Mouse (Mus musculus) thymus, adult 18-20 months (tissue): ENCODE measurements at regions not wholly inside any gene's neighbourhood (a gene's known extent, or its start where the extent isn't known, plus 50 kb on each side); places are given as distances from the start of the nearest gene placed in this dataset.

Experiments used
- DNase-seq, 2 experiments: peaks; one replicate each; pipeline ENCODE4 v3.0.0; 2022; ENCODE audit warnings: mixed read lengths in 2 of 2

DNA sequence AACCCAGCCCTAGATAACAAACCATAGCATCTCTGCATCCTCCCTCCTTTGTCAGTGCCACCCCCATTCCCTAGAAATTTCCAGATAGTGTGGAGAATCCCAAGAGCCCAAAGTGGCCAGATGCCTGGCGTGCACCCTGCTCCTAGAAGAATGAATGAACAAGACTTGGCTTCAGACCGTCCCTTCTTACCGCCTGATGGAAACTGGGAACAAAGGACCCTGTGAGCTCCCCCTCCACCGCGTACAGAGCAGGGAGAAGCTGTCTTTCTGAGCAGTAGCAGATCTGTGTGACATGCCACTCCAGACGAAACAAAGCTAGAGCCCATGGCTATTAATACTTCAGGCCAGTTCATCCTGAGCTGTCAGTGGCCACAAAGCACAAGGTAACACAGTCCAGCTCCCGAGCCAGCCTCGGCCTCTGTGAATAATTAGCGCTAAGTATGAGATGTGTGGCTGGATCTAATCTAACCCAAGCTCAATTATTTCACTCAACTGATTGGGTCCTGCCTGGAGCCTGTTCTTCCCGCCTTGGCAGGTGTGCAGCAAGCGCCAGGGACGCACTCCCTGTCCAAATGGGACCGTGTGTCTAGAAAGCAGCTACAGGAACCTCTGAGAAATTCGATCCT lies 111.6 kb downstream of the Cxcl12 start:
- no peak for DNase-seq

DNA sequence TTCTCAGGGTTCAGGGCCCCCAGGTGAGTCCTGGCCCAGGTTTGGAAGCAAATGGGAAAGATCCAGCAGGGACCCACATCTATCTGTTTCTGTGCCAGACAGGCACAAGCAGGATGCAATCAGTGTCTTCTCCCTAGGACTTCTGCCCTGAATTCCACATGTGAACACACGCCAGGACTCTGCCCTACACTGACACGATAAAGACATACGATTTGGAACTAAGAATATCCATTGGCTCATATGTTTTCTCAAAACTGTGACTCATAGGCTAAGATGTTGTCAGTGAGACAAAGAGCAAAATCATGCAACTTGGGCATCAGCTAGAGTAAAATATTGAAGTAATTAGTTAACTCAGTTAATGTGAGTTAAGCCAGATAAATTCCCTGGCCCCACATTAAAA lies 112.6 kb downstream of the Cxcl12 start:
- DNase-seq = no peak

DNA sequence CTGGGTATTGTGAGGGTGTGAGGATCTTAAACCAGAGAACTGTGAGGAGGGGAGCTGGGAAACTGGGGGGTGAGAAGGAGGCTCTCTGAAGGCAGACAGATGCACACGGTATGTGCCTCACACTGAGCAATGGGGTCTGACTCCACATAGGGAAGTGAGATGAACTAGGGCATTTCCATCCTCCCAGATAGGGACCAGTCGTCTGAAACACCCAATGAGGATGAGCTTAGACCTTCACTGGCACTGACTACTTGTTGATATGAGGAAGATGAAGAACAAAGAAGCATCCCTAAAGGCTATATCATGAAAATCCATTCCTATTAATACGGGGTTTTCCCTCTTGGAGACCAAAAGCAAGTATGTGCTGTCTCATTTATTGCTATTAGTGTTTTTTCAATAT lies 115.3 kb downstream of the Cxcl12 start:
- DNase-seq = no peak

DNA sequence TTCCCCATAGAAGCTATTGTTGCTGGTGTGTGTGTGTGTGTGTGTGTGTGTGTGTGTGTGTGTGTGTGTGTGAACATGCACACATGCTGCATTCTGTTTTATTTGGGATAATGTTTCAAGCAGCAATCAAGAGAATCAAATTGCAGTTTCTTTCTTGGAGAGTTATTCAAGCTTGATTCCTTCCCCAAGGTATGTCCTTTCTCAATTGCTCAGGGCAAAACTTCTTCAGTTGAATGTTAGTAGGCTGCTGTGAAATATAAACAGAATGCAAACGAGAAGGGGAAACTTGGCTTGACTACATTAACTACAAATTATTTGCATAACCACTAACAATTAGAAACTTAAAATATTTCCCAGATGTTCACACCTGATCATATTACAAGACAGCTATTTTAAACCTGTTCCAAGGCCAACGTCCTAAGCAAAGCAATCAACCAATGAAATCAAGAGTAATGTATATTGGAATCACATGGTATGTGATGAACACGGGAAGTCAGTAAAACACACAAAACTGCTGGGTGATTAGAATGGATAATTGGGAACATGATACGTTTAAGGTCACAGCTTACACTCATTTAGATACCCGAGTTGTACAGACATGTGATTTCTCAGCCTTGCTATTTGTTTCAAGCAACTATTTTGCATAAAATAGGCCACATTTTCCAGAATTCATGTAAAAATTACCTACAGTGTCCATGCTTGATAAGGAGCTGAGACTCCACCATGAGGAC lies 116.2 kb downstream of the Cxcl12 start:
- no peak for DNase-seq

DNA sequence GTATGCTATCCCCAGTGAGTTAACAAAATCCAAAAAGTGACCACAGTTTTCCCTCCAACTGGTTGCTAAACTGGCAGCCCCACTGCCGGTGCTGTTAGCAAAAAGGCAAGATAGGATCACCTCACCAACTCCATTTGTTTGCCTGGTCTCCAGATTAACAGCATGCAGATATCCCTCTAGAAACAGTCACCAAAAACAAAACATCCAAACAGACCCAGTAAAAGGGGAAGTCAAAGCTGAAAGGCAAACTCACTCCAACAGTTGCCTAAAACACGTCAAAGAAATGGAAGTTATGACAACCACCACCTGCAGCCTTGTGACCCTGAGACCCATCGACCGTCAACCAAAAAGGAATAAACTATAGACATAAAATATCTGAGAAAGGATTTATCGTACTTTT lies 119.1 kb downstream of the Cxcl12 start:
- no peak for DNase-seq

DNA sequence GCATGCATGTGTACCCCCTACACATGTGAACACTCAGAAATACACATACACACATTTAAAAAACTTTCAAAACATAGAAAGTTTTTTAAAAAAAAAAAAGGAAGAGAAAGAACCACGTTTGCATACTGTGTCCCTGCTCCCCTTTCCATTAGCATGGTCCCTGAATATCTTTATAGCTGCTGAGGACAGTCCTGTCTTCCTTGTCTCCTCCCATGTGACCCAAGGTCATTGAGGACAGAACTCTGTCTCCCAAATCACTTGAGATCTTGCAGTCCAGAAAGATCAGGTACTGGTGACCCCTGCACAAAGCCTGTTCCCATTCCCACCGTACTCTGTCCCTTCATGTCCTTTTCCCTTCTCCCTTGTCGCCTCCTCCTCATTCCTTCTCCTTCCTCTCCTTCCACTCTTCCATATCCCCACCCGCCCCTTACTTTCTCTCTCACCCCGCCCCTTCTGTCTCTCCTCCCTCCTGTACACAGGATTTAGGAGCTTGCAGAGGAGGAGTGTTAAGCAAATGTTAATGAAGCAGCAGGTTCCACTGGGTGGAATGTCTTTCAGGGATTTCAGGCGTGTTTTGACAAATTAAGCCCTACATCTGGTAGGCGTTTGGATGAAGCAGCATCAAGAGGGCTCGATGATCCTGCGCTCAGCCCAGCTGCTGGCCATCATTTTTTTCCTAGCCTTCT lies 125.6 kb downstream of the Cxcl12 start:
- no peak for DNase-seq

DNA sequence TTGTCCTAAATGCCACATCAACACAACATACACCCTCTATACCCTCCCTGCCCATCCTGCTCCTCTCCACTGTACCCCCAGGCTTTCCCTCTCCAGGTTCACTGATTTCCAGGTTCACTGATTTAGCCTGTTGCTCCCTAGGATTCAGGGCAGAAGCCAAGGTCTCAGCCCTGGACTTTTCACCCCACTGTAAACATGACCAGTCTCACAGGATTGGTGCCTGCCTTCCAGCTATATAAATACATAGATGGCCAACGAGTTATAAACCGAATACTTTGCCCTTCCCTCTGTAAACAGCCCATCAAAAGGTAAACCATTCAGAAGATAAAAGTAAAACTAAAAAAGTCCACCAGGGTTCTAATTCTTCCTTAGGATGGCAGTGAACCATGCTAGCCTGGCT lies 129.6 kb downstream of the Cxcl12 start:
- DNase-seq = no peak

DNA sequence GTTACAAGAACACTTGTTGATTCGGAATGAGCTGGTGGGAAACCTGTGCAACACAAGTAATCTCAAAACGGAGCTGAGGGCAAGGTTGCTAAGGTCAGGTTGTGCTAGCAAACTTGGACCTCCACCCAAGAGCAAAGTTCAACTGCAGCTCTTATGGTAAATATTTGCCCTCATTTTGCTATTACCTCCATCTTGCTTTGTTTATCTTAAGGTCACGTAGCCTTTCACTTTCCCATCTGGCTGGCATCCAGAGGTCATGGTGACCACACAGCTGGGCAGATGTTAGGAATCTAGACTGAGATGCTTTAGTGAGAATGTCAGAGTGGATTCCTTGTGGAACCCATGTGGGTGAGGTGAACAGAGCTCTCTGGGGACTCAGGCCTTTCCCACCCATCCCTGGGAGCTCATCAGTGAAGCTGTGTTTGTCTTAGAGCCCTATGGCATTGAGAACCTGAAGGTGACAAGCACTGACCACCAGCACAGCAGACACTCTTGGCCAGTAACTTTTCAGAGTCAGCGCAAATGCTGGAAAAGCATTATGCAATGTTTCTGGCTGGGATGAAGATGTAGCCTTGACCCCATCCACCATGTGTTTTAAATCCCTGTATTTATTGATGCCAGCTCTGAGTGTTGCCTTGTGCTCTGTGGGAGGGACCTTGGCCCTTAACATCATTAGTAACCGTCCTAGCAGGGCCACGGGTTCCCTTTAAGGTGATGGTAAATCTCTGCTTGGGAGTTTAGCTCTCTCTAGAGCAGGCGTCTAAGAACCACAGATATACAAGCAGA lies 131.4 kb downstream of the Cxcl12 start:
- DNase-seq = no peak

DNA sequence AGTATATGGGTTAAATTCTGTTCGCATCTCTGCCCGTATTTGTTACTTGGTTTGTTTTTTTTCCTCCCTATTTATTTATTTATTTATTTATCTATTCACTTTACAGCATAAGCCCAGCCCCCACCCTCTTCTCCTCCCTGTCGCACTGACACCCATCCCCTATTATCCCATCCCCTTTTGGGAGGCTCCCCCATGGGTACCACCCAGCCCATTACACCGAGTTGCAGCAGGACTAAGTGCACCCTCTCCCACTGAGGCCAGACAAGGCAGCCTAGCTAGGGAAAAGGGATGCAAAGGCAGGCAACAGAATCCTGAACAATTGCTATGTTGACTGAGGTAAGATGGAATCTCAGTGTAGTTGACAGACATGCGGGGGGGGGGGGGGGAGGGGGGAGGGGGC lies 135.0 kb downstream of the Cxcl12 start:
- no peak for DNase-seq

DNA sequence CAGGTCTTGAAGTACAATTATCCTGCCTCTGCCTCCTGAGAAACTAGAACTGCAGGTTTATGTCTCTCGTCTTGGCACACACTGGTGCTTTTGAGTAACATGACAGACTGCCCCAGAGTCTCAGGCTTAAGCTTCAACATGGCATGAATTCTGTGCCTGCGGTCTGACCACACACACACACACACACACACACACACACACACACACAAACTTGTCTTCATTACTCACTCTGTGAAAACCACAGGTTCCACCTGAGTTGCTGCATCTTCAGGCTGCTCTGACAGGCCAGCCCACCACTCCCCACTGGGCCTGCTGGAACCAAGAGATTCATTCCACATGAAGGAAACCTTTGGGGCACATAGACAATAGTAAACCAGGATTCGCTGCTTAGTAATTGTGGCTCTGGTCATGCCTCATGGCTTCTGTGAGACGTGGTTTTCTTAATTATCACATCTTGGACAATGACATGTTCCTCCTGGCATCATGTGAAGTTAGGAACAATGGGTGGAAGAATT lies 137.5 kb downstream of the Cxcl12 start:
- DNase-seq = no peak

DNA sequence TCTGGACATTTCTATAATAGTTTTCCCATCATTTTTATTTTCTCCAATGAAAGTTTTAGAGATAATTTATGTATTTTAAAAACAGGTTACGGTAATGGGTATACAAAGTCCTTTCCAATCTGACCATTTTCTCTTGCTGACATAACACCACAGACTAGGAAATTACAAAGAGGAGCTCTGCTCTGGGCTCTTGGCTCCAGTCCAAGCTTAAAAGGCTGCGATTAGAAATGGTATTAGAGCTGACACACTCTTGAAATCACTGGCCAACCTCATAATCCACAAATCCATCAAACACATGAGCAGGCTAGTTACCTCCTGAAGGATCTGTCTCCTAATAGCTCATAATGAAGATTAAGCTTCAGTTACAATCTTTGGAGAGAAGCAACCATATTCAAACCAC lies 140.3 kb downstream of the Cxcl12 start:
- no peak for DNase-seq

DNA sequence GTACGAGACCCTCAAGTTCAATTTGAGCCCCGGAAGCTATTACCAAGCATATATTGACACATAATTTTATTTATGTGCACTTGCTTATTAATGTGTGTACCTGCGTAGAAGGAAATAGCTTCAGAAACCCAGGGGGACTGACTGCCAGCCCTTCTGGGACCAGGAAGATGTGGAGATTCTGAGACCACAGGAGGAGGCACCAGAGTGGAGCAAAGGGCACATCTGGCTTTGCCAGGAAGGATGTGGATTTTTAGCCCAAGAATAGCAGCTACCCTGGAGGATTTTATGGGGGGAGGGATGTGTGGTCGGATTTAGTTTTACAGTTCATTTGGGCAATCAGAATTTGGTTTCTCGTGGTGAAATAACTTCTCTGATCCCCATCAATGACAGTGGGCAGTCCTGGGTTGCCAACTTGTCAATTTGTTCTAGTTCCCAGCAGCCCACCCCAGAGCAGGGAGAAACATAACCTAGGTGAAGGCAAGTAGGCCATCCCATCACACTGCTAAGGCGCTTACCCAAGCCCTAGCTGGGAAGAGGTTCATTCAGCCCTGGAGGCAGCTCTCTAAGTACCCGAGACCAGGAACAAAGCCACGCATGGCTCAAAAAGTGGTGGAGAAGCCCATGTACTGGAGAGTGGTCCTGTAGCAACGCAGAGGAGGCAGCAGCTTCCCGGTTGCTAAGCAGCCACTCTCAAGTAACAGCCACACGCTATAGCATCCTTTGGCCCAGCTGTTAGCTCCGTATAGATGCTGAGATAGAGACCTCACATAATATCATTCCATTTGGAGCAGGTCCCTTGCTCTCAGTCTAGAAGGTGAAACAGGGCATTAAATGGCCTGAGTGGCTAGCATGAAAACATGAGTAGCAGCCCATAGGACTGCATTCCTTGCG lies 144.8 kb downstream of the Cxcl12 start:
- DNase-seq = no peak

DNA sequence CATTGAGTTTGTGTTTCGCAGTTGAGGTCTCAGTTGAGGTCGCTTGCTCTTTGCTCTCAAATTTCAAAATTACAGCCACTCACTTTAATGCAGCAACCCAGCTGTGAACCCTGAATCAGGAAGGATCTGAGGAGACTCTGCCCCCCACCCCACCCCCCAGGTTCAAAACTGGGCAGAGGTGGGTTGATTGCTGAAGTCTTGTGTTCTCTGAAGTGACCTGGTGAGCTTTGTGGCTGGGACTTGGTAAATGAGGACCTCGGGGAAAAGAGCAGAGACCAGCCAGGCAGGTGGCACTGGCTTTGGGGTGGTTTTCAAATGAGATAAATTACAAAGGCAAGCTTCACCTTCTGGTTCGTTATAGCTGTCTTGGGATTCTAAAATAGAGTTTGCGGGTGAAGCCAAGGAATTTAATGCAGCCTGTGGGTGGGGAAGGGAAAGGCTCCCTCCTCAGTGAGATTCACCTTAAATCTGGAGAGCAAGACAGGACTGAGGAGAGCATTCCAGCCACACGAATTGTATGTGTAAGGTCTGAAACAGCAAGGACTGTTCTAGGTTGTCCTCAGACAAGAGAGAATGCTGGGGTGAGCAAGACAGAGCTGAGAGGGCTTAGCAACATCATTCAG lies 145.7 kb downstream of the Cxcl12 start:
- no peak for DNase-seq

DNA sequence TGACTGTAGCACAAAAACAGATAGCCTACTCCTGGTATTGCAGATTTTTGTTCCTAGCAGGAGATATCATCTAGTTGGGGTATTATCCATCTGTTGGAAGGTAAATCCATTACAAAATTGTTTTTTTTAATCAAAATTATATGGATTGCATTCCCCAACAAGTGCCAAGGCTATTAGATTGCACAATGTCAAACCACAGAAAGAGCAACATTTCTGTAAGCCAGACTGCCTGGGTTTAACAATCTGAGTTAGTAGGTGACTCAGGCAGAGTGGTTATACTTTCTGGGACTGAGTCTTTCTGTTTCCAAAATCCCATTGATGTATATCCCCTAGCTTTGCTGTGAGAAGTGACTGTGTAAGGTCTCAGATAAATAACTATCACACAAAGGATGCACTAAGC lies 155.0 kb downstream of the Cxcl12 start:
- no peak for DNase-seq

DNA sequence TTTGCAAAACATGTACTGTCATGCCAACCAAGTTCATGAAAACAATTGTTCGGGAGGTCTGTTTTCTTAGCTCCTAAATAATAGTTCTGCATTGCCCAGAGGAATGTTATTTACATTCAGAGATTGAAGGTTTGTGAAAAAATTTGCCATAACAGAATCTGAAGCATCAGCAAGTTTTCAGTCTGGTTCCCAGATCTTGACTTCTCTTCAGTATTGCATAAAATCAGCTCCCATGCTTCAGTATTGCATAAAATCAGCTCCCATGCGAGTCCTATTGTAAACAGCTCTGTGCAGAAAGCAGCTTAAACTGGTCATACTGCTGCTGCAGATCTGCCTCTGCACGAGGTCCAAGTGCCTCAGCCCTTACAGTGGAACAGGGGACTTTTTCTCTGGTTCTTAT lies 155.5 kb downstream of the Cxcl12 start:
- DNase-seq = no peak

DNA sequence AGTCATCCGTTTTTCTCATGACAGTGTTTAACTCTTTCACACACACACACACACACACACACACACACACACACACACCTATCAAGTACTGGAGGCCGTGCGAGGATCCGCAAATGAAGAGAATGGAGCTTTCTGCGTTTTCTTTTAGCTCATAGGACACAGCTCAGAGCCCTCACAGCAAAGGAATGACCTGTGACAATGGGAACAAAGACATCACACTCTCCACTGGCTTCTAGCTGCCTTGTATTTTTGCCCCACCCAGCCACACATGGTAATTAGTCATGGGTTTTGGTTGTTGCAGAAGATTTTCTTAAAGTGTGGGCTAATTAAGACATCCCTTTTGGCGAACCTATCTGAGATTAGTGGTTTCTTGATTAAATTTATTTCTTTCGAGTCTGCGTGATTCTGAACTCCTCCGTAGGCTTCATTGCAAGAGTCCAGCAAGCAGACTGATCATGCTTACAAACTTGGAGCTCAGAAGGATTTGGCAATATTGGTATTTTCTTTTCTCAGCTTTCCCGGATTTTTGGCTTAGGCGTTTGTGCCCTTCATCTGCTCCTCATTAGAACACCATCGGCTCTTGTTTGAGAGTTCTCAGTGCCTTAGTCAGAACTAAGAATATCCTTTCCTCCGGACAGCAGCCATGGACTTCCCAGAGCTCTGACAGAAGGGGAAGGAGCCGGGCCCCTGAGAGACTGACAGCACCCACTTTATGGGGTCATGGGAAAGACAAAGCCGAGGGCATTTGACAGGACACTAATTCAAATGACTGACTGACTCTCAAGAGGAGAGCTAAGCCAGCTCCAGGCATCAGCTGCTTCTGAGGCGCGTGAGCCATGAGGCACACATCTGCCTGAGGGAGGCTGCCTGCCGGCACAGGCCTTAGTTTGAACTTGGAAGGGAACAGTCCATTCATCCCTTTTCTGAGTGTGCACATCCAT lies 158.8 kb downstream of the Cxcl12 start:
- no peak for DNase-seq

DNA sequence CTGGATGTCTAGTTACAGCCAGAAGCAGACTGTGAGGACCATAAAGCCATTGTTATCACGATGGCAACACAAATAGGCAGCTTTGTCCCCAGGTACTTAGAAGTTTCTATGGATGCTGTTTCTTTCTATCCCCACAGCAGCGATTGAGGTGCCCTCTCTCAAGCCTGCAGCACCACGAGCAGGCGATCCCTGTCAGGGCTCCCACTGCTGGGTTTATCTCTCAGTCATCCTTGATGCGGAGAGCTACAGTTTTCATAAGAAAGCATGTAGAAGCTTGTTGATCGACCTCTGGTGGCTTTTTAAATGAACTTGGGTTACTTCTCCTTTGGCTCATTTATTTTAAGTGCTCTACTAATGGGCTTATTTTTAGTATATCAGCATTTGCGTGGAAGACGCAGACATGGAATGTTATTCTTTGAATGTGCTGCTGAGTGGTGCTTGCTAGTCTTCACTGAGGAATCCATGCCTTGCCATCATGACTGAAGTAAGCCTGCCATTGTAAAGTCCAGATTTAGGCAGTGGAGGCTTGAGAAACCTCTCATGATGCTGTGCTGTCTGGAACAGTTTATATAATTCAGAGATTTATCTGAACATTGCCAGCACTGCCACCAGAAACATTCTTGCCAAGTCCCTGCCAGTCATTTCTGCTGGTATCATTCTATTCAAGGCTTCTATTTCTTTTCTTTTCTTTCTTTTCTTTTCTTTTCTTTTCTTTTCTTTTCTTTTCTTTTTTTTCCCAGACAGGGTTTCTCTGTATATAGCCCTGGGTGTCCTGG lies 161.0 kb downstream of the Cxcl12 start:
- no peak for DNase-seq

DNA sequence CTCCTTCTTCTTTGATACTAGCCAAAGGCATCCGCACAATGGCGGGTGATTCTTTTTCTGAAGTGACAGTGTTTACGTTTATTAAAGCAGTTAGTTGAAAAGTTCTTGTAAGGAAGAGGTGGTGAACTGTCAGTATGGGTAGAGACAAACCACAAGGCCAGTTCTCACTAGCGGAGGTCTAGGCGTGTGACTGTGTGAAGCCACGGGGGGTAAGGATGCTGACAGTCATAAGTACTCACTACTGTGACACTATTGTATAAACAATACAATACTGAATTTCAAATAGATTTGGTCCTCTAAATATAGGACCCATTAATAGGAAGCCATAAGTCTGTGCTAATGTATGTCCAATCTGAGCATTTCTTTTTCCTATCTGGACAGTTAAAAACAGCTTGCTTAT lies 161.9 kb downstream of the Cxcl12 start:
- DNase-seq = no peak

DNA sequence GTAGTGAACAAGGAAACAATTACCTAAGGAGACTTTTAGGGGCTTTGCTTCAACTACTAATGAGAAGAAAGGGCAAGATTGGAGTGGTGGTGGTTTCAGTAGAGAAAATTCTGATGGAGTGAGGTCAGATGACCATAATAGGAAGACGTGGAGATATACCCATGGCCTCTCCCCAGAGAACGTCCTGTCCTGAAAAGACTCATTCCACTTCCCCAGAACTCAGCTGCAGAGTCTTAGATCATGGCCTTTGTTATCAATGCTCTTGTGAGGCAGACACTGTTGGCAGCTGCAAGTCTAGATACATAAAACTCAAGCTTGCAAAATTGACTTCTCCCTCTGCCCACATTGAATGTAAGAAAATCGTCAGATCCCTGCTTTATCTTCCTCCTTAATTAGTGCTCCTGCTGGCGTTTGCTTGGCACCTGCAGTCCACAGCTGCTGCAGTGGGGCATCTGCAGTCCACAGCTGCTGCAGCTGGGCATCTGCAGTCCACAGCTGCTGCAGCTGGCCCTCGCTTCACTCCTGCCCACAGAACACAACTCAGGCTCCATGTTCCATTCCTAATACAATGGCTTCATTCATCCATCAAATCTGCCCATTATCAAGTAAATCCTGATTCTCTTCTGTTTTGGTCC lies 162.5 kb downstream of the Cxcl12 start:
- no peak for DNase-seq
